Mouse (Mus musculus): ENCODE measurements around the gene Klc1.

The Klc1 gene

GRCm38 (mm10) chr12:111741338-111741737, 17.3 kb upstream of the Klc1 start:
- in situ Hi-C loops (cut with MboI; ENCODE audit: unreplicated experiment in 2 of 2): no loop called here

GRCm38 (mm10) chr12:111743419-111743818, 15.2 kb upstream of the Klc1 start:
- in situ Hi-C loops (cut with MboI; ENCODE audit: unreplicated experiment in 2 of 2): no loop called here

GRCm38 (mm10) chr12:111743981-111744423, 14.6 kb upstream of the Klc1 start:
- in situ Hi-C loops (cut with MboI; ENCODE audit: unreplicated experiment in 2 of 2): no loop called here

GRCm38 (mm10) chr12:111745274-111745673, 13.4 kb upstream of the Klc1 start:
- in situ Hi-C loops (cut with MboI; ENCODE audit: unreplicated experiment in 2 of 2): no loop called here

- in situ Hi-C loops (cut with MboI; ENCODE audit: unreplicated experiment in 2 of 2): no loop called here
Observed at GRCm38 (mm10) chr12:111746091-111746490, 12.6 kb upstream of the Klc1 start.

GRCm38 (mm10) chr12:111747421-111747820, 11.2 kb upstream of the Klc1 start:
- in situ Hi-C loops (cut with MboI; ENCODE audit: unreplicated experiment in 2 of 2): no loop called here

GRCm38 (mm10) chr12:111750739-111751138, 7.9 kb upstream of the Klc1 start:
- in situ Hi-C loops (cut with MboI; ENCODE audit: unreplicated experiment in 2 of 2): no loop called here

- in situ Hi-C loops (cut with MboI; ENCODE audit: unreplicated experiment in 2 of 2): no loop called here
Observed at GRCm38 (mm10) chr12:111752491-111752890, 6.2 kb upstream of the Klc1 start.

GRCm38 (mm10) chr12:111753347-111753746, 5.3 kb upstream of the Klc1 start:
- in situ Hi-C loops (cut with MboI; ENCODE audit: unreplicated experiment in 2 of 2): no loop called here

GRCm38 (mm10) chr12:111754710-111755109, 3.9 kb upstream of the Klc1 start:
- in situ Hi-C loops (cut with MboI; ENCODE audit: unreplicated experiment in 2 of 2): no loop called here

GRCm38 (mm10) chr12:111755231-111755630, 3.4 kb upstream of the Klc1 start:
- in situ Hi-C loops (cut with MboI; ENCODE audit: unreplicated experiment in 2 of 2): no loop called here

- in situ Hi-C loops (cut with MboI; ENCODE audit: unreplicated experiment in 2 of 2): no loop called here
Observed at GRCm38 (mm10) chr12:111756082-111756697, 2.5 kb upstream of the Klc1 start.

- in situ Hi-C loops (cut with MboI; ENCODE audit: unreplicated experiment in 2 of 2): no loop called here
Observed at GRCm38 (mm10) chr12:111756698-111757082, 2.0 kb upstream of the Klc1 start.

GRCm38 (mm10) chr12:111757561-111758325, 906 bp upstream of the Klc1 start:
- in situ Hi-C loops (cut with MboI; ENCODE audit: unreplicated experiment in 2 of 2): no loop called here

GRCm38 (mm10) chr12:111759176-111760061, 770 bp downstream of the Klc1 start:
- in situ Hi-C loops (cut with MboI; ENCODE audit: unreplicated experiment in 2 of 2): no loop called here

- in situ Hi-C loops (cut with MboI; ENCODE audit: unreplicated experiment in 2 of 2): no loop called here
Observed at GRCm38 (mm10) chr12:111760306-111760908, 1.8 kb downstream of the Klc1 start.

GRCm38 (mm10) chr12:111762620-111763280, 4.1 kb downstream of the Klc1 start:
- in situ Hi-C loops (cut with MboI; ENCODE audit: unreplicated experiment in 2 of 2): no loop called here

GRCm38 (mm10) chr12:111766313-111767236, 7.9 kb downstream of the Klc1 start:
- in situ Hi-C loops (cut with MboI; ENCODE audit: unreplicated experiment in 2 of 2): no loop called here

- in situ Hi-C loops (cut with MboI; ENCODE audit: unreplicated experiment in 2 of 2): no loop called here
Observed at GRCm38 (mm10) chr12:111768322-111768928, 9.8 kb downstream of the Klc1 start.

Data from v-Abl transformed pro-B cells (cell line).